Mouse (Mus musculus): Measurements from ENCODE around the gene Bcl2l11. TPM values are rescaled to one million over a fixed set of nuclear protein-coding genes. Genes with fewer than 3 reads are reported as not detected.

Gene Bcl2l11
- total RNA-seq, 2 experiments from 2014 or later = 8.9 to 11.3 TPM

- no peak for DNase-seq (ENCODE audit: low spot score in 2 of 2)
Observed at GRCm38 (mm10) chr2:128105651-128106050, 20.2 kb upstream of the Bcl2l11 start.

- no peak for DNase-seq (ENCODE audit: low spot score in 2 of 2)
Observed at GRCm38 (mm10) chr2:128111537-128111936, 14.3 kb upstream of the Bcl2l11 start.

- no peak for DNase-seq (ENCODE audit: low spot score in 2 of 2)
Observed at GRCm38 (mm10) chr2:128114621-128115020, 11.2 kb upstream of the Bcl2l11 start.

GRCm38 (mm10) chr2:128115579-128115978, 10.3 kb upstream of the Bcl2l11 start:
- no peak for DNase-seq (ENCODE audit: low spot score in 2 of 2)

- no peak for DNase-seq (ENCODE audit: low spot score in 2 of 2)
Observed at GRCm38 (mm10) chr2:128117605-128118004, 8.2 kb upstream of the Bcl2l11 start.

- DNase-seq (ENCODE audit: low spot score in 2 of 2) = no peak
Observed at GRCm38 (mm10) chr2:128118971-128119370, 6.9 kb upstream of the Bcl2l11 start.

GRCm38 (mm10) chr2:128122491-128122890, 3.3 kb upstream of the Bcl2l11 start:
- peak; percentile 63 to 75 for DNase-seq (ENCODE audit: low spot score in 2 of 2)

- peak in 1 of 2 experiments; percentile 21 for DNase-seq (ENCODE audit: low spot score in 2 of 2)
Observed at GRCm38 (mm10) chr2:128122891-128123771, 2.7 kb upstream of the Bcl2l11 start.

- DNase-seq (ENCODE audit: low spot score in 2 of 2) = no peak
Observed at GRCm38 (mm10) chr2:128123921-128124683, 1.7 kb upstream of the Bcl2l11 start.

GRCm38 (mm10) chr2:128124693-128125092, 1.1 kb upstream of the Bcl2l11 start:
- DNase-seq (ENCODE audit: low spot score in 2 of 2) = no peak

GRCm38 (mm10) chr2:128126591-128127051, 783 bp downstream of the Bcl2l11 start:
- DNase-seq (ENCODE audit: low spot score in 2 of 2) = peak; percentile 30 to 32

- peak; percentile 87 to 92 for DNase-seq (ENCODE audit: low spot score in 2 of 2)
Observed at GRCm38 (mm10) chr2:128127121-128127671, 1.4 kb downstream of the Bcl2l11 start.

- peak; percentile 51 to 61 for DNase-seq (ENCODE audit: low spot score in 2 of 2)
Observed at GRCm38 (mm10) chr2:128127691-128128292, 2.0 kb downstream of the Bcl2l11 start.

- DNase-seq (ENCODE audit: low spot score in 2 of 2) = no peak
Observed at GRCm38 (mm10) chr2:128128532-128128931, 2.7 kb downstream of the Bcl2l11 start.

GRCm38 (mm10) chr2:128131503-128131902, 5.7 kb downstream of the Bcl2l11 start:
- DNase-seq (ENCODE audit: low spot score in 2 of 2) = no peak

GRCm38 (mm10) chr2:128132635-128133034, 6.8 kb downstream of the Bcl2l11 start:
- DNase-seq (ENCODE audit: low spot score in 2 of 2) = no peak

- no peak for DNase-seq (ENCODE audit: low spot score in 2 of 2)
Observed at GRCm38 (mm10) chr2:128133865-128134264, 8.0 kb downstream of the Bcl2l11 start.

GRCm38 (mm10) chr2:128134474-128134873, 8.6 kb downstream of the Bcl2l11 start:
- no peak for DNase-seq (ENCODE audit: low spot score in 2 of 2)

GRCm38 (mm10) chr2:128134948-128135347, 9.1 kb downstream of the Bcl2l11 start:
- DNase-seq (ENCODE audit: low spot score in 2 of 2) = no peak

GRCm38 (mm10) chr2:128136769-128137433, 11.1 kb downstream of the Bcl2l11 start:
- DNase-seq (ENCODE audit: low spot score in 2 of 2) = no peak

Data from layer of hippocampus, postnatal 10 days (tissue).